Mouse (Mus musculus) testis, adult 2 months (tissue): ENCODE results near the gene Strbp.

Experiments used
- CTCF ChIP-seq: fragments of 200-500 bp; IDR thresholded peaks from 2 replicates; pipeline ENCODE4 v1.5.1; 2012; ENCODE audit warnings: low read depth, mild to moderate bottlenecking, inconsistent platforms, low read length, moderate library complexity; ENCODE audit not compliant: control insufficient read depth, insufficient read depth, insufficient replicate concordance
- POLR2A ChIP-seq: fragments of 200-500 bp; IDR thresholded peaks from 2 replicates; pipeline ENCODE4 v1.6.1; 2012; ENCODE audit warnings: low read depth, mild to moderate bottlenecking, inconsistent platforms, low read length, moderate library complexity; ENCODE audit not compliant: control insufficient read depth

DNA sequence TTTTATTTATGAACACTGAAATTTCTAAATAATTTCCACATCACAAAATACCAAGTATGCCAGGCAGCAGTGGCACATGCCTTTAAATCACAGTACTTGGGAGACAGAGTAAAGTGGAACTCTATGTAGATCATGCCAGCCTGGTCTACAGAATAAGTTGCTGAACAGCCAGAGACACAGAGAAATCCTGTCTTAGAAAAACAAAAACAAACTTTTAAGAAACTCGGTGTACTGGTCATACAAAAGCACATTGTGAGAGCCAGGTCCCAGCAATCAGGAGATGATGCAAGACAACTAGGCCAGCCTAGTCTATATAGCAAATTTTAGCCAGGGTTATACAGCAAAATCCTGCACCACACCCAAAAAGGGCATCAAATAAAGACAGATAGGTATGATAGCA is 52.6 kb downstream of the Strbp start:
- no peak for TF ChIP-seq POLR2A
- no peak for TF ChIP-seq CTCF
